Mouse (Mus musculus) right cerebral cortex, adult 18-20 months (tissue): ENCODE data around the gene Sco2.

Experiments
- DNase-seq: peaks from one replicate; pipeline ENCODE4 v3.0.0; 2022; ENCODE audit warnings: mixed read lengths

Sco2 gene

DNA sequence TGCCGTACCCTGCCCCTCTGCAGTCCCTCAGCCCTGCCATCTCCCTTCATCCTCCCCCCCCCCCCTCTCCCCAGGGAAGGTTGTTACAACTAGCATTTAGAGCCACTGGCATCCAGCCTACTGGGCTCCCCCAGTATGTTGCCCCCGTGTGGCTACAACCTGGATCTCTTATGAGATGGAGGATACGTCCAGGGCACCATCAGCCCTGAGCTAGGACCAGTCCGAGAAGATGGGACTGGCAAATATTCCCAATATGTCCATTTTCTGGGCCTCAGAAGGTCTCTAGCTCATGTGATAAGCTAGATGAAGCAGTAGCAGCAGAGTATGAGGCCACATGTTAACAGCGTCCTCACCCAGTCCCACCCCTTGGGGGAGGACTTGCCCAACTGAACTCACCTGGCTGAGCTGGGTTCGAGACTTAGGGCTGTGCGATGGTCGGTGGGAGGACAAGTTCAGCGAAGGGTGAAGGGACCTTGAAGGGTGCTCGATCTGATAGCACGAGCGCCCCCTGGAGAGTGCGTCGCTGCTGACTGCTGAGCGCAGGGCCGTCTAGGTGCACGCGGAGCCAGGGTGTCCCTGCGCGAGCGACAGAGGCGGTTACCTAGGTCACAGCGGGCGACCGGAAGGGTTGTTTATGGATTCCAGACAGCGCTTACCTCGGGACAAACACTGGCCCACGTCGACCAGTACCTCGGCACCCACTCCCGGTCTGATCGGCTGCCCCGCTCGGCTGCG, 452 bp downstream of the Sco2 start:
- peak; percentile 85 for DNase-seq

- no peak for DNase-seq
Measured at GRCm38 (mm10) chr15:89372536-89372935, 1.1 kb downstream of the Sco2 start.

GRCm38 (mm10) chr15:89372068-89372467, 1.6 kb downstream of the Sco2 start:
- DNase-seq = no peak

- no peak for DNase-seq
Measured at GRCm38 (mm10) chr15:89365141-89365551, 8.5 kb downstream of the Sco2 start.

GRCm38 (mm10) chr15:89363051-89363450, 10.6 kb downstream of the Sco2 start:
- no peak for DNase-seq

DNA sequence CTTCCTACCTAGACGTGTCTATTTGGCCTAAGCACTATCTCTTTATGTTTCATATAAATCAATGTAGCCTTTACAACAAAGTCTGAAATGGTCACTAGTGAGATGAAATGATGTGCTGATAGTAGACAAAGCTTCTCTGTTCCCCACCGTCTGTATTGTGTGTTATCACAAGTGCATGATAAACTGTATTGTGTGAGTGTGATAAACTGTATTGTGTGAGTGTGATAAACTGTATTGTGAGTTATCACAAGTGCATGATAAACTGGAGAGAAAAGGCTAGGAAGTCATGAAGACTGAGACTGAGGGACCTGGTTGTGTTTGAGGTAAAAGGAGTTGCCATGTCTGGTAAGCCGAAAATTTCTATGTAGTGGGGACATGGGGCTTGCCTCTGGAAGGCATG, 14.9 kb downstream of the Sco2 start:
- DNase-seq = no peak

GRCm38 (mm10) chr15:89356372-89356771, 17.3 kb downstream of the Sco2 start:
- peak; percentile 46 for DNase-seq

DNA sequence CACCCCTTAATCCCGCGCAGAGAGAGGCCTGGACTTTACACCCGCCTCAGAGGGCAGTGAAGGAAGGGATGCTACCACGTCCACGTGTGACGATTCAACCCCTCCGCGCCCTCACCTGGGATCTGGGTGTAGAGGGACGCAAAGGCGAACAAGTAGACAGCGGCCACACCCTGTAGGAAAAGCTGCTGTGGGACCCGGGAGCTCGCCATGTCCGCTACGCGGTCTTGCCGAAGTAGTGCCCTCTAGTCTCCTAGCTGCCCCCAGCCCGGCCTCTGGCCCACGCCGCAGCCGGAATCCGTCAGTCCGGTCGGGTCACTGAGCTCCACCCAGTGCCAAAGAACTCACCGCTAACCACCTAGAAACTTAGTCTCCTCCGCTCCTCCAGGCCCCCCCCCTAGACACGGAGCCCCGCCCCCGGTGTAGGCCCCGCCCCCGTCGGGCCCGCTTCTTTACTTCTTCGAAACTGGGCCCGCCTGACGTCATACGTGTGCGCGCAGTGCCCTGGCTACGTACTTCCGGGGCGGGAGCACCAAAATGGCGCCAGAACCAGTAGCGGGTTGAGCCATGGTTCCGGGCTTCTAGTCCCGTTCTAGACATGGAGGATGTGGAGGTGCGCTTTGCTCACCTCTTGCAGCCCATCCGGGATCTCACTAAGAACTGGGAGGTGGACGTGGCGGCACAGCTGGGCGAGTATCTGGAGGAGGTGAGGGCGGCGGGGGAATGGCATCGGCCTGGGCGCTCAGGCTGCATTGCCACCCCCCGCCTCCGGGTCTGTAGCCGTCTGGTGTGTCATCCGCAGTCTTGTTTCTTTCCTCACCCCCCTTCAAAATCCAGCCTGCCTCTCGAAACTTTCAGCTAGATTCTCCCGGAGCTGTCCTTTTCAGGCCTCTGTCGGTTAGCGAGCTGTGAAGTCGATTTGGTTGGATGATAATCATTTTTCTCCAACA, 18.1 kb downstream of the Sco2 start, which contains the start of the genes Lmf2 and Ncaph2:
Gene Lmf2 (minus strand): TSS at position 419 of the 947 bp plus-strand sequence.
Gene Ncaph2 (plus strand): TSS at position 479 of the 947 bp plus-strand sequence.
- DNase-seq = peak; percentile 94

- no peak for DNase-seq
Measured at GRCm38 (mm10) chr15:89354455-89354854, 19.2 kb downstream of the Sco2 start.

DNA sequence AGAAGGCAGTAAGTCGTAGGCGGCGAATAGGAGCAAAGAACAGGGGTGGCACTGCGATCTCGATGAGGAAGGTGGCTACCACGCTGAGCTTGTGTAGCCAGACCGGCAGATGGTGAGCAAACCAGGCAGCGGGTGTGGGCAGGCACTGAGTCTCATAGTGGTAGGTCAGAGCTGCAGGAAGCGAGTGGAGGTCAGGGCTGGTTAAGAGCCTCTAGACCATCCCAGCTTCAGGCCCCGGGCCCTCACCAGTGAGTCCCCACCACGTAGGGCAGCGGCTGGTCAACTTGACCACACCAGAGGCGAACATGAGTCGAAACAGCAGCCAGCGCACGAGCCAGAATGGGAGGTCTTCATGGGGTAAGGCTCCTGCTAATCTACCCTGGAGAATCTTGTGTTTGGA, 19.8 kb downstream of the Sco2 start:
- no peak for DNase-seq

GRCm38 (mm10) chr15:89352795-89353194, 20.9 kb downstream of the Sco2 start:
- no peak for DNase-seq

DNA sequence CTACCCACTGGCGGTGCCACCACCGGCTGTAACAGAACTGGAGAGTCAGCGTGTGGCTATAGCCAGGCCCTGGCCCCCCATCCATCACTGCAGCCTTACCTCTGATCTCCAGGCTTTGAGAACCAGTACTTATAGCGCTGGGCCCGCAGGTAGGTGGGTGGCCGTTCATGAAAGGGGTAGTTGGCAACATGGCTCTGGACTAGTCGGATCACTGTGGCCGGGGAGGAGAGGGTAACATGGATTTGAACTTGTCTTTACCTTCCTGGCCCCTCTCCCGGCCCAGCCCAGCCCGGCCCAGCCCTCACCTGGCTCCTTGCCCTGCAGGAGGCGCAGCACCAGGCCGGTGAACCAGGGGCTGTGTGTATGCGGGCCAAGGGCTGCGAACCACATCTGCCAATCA, 21.6 kb downstream of the Sco2 start:
- DNase-seq = no peak

DNA sequence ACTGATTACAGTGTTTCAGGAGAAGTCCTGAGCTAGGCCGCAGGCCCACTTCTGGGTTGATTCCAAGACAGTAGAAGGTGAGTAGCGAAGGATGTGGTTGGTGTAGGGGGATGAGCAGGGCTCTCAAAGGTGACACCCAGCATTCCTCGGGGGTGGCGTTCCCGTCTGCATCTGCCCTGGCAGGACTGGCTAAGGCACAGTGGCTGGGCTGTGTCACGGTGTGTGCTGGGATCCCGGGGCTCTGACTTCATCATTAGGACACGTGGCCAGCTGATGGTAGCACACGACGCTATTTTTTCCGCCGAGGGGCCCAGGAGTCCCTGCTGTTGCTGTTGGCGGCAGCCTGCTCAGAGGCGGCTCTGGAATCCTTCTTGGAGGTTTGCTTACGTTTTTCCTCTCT, 22.3 kb downstream of the Sco2 start:
- no peak for DNase-seq

- DNase-seq = no peak
Measured at GRCm38 (mm10) chr15:89350447-89350846, 23.2 kb downstream of the Sco2 start.

DNA sequence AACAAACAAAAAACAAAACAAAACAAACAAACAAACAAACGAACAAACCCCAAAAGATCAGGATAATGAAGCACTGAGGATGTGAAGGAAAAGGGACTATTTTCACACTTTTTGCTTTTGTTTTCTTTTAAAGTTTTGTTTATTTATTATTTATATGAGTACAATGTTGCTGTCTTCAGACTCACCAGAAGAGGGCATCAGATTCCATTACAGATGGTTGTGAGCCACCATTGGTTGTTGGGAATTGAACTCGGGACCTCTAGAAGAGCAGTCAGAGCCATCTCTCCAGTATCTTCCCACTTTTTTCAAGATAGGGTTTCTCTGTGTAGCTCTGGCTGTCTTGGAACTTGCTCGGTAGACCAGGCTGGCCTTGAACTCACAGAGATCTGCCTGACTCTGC, 30.3 kb downstream of the Sco2 start:
- DNase-seq = no peak

DNA sequence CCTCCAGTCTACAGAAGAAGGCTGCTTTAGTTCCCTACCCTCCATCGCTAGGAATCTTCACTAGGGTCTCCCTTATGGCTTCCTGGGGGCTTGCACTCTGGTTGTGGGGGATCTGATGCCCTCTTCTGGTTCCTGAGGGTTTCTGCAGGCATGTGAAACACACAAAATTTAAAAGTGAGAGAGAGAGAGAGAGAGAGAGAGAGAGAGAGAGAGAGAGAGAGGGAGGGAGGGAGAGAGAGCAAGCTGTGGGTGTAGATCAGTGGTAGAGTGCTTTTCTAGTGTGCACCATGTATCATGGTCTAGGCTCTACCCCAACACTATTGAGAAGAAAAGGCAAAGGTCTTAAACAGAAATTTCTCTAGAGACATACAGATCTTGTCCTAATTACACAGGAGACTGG, 32.0 kb downstream of the Sco2 start:
- no peak for DNase-seq

GRCm38 (mm10) chr15:89340136-89340535, 33.5 kb downstream of the Sco2 start:
- no peak for DNase-seq

GRCm38 (mm10) chr15:89339696-89340095, 34.0 kb downstream of the Sco2 start:
- DNase-seq = no peak

DNA sequence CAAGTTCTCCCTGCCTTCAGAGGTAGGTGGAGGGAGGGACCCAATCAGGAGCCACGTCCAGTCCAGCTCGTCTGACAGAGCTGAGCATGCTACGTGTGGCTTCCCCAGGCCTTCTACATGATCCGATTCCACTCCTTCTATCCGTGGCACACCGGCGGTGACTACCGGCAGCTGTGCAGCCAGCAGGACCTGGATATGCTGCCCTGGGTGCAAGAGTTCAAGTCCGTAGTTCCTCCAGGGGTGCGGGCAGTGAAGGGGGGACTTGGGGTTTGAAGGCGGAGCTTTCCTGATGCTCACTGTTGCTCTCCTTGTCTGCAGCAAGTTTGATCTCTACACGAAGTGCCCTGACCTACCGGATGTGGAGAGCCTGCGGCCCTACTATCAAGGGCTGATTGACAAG, 37.2 kb downstream of the Sco2 start:
- DNase-seq = no peak

DNA sequence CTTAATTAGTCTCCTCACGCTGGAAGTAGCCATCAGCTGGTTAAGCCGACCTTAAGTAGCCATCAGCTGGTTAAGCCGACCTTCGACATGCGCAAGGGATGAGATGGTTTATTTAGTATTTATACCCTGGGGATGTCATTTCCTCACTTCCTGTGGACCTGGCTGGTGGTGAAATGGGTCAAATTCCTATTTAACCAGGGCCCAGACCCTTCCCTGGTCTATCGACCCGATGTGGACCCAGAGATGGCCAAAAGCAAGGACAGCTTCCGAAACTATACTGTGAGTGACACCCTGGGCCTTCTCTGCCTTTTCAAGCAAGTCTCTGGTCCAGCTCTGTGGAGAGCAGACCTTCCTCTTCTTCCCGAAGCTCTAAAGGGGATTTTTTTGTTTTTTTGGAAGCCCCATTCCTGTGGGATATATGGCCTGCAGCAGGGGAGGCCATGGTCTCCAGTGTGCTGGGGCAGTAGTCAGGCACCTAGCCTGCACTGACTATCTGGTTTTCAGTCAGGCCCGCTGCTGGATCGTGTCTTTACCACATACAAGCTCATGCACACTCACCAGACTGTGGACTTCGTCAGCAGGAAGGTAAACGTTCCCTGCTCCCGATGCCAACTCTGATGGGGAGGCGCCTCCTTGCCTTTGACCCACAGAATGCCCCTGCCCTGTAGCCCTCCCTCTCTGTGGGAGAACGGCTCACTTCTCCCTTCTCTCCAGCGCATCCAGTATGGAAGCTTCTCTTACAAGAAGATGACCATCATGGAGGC, 38.7 kb downstream of the Sco2 start:
- no peak for DNase-seq

DNA sequence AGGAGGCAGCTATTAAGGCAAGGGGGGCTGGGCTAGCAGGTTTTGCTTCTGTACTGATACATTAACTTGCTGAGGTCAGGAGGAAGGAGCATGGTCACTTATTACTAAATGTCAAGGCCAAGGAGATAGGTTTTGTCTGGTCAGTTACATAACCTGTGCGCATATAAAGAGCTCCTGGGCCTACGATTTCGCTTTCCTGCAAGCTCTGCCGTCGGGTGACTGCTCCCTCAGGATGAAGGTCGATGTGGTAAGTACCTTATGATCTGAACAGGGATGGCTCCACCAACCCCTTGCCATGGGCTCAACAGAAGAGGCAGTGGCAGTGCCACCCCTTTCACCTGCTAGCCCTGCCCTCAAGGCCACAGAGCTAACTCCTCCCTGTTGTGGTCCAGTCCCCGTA, 39.4 kb downstream of the Sco2 start, which contains the start of gene Miox:
Gene Miox (plus strand): TSS at position 128 of the 400 bp plus-strand sequence.
- DNase-seq = no peak

- DNase-seq = no peak
Measured at GRCm38 (mm10) chr15:89326441-89326840, 47.2 kb downstream of the Sco2 start.

DNA sequence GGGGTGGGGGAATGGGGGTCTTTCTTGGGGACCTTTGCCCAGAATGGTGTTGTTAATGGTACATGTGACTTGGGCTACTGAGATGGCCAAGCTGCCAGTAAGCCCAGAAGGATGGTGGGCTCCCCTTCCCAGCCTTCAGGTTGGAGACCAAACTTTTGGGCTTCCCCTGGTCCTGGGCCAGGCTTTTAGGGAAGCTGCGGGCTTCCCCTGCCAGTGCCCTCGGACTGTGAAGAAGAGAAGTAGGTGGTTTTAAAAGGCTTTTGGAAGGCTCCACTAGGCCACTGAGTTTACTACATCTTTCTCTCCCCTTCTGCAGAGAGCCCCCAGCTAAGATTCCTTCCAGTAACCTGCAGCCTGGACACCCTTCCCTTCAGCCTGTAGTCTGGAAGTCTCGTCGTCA, 50.0 kb downstream of the Sco2 start:
- no peak for DNase-seq
